Mouse (Mus musculus) CH12.LX (cell line): Measurements from ENCODE around the gene Eml1.

Source experiments
- POLR2A ChIP-seq: IDR thresholded peaks from 2 replicates; pipeline ENCODE4 v1.6.1; 2011; ENCODE audit warnings: low read depth, mild to moderate bottlenecking, improper control_type of control experiment, low read length
- USF1 ChIP-seq: IDR thresholded peaks from 2 replicates; pipeline ENCODE4 v1.6.1; 2014; ENCODE audit warnings: low read depth, mild to moderate bottlenecking, inconsistent platforms, low read length, improper control_type of control experiment

GRCm38 (mm10) chr12:108515464-108515863 lies 144.7 kb downstream of the Eml1 start:
- no peak for TF ChIP-seq USF1
- TF ChIP-seq POLR2A: no peak
